Mouse (Mus musculus): ENCODE measurements around the gene Maco1.

GRCm38 (mm10) chr4:134752911-134753426 is 100.2 kb downstream of the Maco1 start:
- TF ChIP-seq CTCF (IDR thresholded peaks at IDR 0.05; ENCODE audit: borderline replicate concordance, control insufficient read depth, extremely low read depth, insufficient read depth, low read length, poor library complexity) (no peak), POLR2A (IDR thresholded peaks at IDR 0.05; ENCODE audit: control insufficient read depth, extremely low read depth, insufficient read depth, low read length, poor library complexity) (no peak)
